Mouse (Mus musculus) layer of hippocampus, adult 11-12 months (tissue): ENCODE results near the gene Psmd12.
A peak's percentile ranks its signal among the peaks of the same experiment; 100 is the strongest.
"Not testable (repeated sequence)": the region's sequence is repeated elsewhere in the genome, so short reads cannot be mapped to it uniquely, and the experiment has no call there.

Source experiments
- DNase-seq: peaks from one replicate; pipeline ENCODE4 v3.0.0; 2022; ENCODE audit warnings: low spot score

The Psmd12 gene

DNA sequence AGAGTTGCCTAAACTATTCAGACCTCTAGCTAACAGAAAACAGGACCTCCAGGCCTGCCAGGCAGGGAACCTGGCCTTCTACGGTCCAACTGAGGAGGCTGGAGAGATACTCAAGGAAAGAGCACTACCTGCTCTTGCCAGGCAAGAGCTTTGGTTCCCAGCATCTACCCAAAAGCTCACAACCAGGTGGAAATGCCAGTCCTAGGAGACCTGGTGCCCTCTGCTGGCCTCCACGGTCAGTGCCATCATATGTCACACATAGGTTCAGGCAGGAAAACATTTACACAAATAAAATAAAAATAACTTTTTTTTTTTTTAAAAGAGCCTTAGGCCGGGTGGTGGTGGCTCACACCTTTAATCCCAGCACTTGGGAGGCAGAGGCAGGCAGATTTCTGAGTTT lies 16.8 kb upstream of the Psmd12 start:
- no peak for DNase-seq

DNA sequence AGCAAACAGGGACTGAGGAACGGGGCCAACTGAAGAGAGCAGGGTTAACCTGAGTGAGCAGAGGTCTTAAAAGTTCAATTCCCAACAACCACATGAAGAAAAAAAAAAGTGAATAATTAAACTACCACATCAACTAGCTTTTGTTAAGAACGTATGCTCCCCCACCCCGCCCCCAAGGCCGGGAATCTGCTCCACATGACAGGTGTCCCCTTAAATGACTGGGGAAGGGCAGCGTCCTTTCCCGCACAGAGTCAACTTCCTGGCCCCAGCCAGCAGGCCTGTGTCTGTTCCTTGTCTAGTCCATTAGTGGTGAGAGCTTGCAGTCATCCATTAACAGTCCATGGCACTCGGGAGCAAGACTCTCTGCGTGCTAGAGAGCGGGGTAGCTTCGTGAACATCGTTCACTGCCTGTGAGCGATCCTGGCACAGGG lies 16.0 kb upstream of the Psmd12 start:
- DNase-seq = no peak

DNA sequence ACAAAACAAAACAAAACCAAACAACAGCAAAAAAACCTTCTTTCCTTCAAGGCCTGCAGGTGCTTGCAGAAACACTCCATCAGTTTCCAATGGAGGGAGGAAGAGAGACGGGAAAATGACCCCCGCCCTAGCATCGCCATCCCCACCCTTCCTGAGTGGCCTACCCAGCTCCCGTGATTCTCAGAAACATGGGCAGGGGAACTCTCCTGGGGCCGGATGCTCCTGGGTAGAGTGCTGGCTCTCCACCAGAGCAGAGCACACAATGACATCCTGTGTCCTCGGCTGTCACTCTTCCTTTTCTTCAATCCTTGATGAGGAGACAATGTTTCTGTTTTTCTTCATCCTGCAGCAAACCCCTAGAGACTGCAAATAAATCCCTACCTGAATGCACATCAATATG lies 15.1 kb upstream of the Psmd12 start:
- no peak for DNase-seq

DNA sequence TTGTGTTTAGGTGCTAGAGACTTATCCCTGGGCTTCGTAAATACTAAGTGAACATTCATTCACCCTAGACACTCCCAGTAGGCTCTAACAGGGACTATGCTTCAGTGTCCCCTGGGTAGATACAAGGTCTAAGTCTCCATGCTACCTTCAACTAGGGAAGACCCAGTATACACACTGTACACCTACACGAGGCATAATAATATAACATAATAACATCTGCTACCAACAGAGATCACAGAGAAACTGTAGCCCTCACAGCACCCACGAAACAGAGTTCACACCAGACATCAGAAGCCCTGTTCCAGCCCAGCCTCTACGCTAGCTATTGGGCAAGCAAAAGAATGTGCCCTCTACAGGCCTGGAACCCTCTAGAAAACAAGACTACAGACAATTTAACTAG lies 14.2 kb upstream of the Psmd12 start:
- no peak for DNase-seq

DNA sequence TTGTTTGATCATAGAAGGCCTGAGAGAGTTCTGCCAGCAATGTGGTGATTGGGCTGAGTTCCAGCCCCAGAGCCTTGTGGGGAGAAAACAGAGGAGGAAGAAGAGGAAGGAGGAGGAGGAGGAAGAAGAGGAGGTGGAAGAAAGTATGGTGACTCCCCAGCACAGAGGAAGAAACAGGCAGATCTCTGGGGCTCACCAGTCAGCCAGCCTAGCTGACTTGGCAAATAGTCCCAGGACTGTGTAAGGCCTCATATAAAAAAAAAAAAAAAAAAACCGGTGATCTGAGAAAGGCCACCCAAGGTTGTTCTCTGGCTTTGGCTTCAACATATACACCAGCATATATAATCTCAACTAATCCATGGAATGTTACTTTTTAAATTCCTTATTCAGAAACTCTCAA lies 13.3 kb upstream of the Psmd12 start:
- no peak for DNase-seq

DNA sequence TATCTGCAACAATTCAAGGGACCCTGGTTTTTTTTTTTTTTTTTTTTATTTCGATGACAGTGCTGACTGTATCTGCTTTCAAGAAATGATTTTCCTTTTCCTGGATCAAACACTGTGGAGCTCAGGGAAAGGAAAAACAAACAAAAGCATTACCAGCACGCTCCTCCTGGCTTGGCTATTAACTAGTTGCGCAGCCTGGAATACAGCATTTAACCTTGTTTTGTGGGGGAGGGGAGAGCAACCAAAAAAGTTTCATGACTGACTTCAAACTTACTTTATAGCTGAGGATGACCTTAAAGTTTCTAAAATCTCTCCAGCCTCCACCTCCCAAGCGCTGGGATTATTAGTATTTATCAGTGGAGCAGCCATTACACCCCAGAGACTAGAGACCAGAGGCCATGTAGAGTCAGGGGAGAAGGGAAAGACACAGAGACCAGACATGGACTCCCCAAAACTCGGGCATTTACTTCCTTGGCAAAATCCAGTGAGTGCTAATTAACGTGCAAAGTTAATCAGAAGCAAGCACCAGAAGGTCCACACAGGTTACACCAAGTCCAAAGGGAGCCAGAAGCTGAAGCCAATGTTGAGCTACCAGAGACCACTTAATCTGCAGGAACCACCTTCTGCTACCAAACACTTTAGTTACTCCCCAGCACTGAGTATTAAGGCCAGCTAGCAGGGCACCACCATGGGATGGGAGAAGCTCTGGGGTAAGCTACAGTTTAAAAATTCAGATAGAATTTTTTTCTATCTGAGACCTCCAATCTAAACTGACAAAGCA lies 12.5 kb upstream of the Psmd12 start:
- DNase-seq = no peak

DNA sequence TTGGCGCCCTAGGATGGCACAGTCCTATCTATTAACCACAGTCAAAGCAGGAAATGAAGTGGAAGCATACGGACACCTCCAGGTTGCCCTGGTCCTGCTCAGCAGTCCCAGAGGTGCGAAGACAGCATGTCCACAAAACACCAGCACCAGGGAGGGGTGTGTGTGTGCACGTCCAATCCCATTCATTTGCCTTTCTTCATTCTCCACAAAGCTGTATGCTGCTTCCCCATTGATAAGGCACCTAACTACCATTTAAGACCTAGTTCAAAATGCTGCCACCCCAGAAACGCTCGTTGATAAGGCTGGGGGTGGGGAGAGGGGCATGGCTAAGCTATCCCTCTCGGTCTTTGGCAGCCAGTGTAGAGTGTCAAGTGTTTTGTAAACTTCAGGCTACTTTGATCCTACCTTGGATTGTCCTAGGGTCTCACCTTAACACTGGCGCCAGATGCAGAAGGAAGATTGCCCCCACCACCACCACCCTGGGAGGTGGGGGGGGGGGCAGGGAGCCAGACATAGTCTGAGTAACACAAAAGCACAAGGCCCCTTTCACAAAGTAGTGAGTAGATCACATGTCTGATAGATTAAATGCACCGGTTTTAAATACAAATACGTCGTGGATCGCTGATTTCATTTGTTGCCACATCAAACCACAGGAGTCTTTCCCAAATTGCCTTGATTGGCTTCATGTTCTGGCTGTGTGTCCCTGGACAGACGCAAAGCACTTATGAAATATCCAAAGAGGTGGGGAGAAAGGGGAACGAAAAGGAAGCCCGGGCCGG lies 10.8 kb upstream of the Psmd12 start:
- DNase-seq = no peak

DNA sequence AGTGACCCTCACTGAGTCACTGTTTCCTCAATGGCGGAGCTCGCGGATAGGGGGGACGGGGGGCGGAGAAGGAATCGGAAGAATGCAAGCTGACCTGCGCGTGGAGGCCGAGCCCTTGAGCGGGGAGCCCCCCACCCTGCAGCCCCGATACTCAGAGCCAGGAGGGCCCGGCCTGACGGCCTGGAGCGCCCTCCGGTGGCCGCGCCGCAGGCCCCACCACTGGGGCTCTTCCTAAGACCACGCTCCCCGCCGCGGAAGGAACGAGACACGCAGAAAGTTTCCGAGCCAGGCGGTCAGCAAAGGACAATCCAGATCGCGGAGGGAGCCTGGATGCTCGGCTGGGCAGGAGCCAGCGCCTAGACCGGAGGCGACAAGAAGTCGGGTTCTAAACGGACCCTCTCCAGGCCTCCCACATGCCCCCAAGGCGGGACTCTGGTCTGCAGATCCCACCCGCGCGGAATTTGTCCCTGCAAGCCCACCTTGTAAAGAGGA lies 10.2 kb upstream of the Psmd12 start:
- DNase-seq = peak; percentile 74

DNA sequence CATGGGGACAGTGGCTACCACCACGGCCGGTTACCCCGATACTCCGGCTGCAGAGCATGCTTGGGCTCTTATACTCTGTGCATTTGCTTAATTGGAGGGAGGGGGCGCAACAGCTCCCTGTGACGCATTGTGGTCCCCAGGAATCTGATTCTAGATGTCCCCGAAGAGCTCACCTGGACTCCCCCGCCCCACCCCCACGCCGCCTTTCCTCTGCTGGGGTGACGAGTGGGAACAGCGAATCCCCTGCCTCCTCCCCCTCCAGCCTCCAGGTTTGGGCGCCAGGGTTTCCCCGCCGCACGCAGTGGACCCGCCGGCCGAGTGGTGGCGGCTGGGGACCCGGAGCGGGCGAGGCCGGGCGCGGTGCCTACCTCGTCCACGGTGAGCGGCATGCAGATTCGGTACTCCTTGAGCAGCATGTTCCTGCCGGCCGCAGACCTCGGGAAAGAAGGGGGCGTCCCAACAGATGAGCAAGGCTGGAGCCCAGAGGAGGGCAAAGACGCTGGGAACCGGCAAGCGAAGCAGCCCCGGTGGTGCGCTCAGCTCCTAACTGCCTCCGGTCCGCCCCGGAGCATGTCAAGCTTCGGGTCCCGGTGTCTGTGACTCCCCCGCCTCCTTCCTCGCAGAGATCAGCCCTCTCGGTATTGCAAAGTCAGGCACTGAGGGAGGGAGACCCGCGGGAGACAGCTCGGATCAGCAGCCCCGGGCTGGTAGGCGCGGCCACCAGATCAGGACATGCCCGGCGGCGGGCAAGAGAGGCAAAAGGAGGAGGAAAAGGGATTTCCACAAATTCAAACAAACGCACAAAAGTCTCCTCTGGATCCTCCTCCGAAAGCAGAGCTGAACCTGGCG lies 9.5 kb upstream of the Psmd12 start:
- DNase-seq = peak; percentile 47

DNA sequence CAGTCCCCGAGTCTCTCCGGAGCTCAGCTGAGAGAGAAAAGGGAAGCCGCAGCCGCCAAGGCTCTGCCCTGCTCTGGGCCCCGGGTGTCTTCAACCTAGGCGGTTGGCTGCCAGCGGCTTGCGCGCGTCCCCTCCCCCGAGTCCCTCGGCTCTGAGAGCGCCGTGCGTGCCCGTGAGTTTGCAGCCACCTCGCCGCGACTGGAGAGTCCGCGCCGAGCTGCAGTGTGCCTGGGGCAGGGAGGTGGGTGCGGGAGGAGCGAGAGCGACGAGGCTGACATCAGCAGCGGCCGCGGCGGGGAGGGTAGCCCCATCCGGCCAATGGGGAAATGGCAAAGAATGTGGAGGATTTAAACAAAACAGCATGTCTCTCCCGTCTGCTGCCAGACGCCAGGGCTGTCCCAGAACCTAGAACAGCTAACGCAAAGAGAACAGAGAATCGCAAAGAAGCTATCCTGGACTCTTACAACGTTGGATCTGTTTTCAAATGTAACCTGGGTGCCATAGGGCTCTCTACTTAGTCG lies 8.7 kb upstream of the Psmd12 start, which contains the start of gene Pitpnc1:
Gene Pitpnc1 (minus strand): TSS at position 179 of the 521 bp plus-strand sequence.
- DNase-seq = peak; percentile 80

DNA sequence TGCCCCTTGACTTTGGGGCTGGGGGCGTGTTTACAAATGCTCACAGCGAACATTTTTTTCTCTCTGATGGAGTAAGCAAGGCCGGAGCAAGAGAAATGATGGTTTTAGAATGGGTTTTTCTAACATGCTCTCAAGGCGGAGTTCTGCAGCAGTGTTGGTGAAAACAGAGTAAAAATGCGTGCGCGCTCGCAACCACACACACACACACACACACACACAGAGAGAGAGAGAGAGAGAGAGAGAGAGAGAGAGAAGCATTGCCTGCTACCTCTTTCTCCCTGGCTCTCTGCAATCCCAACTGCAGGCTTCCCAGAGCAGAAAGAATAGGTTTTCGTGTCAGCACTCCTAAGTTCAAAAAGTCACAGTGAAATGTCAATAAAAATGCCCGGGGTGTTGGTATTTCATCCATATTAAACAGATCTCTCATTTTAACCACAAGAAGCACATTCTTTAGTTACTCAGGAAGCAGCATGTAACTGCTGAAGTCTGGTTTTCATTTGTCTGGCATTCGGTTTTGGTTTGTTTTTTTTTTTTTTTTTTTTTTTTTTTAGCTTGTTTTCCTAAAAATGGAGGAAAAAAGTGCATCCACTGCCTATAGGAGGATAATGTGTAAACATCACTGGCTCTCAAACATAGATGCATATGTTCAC lies 8.1 kb upstream of the Psmd12 start:
- DNase-seq = no peak

DNA sequence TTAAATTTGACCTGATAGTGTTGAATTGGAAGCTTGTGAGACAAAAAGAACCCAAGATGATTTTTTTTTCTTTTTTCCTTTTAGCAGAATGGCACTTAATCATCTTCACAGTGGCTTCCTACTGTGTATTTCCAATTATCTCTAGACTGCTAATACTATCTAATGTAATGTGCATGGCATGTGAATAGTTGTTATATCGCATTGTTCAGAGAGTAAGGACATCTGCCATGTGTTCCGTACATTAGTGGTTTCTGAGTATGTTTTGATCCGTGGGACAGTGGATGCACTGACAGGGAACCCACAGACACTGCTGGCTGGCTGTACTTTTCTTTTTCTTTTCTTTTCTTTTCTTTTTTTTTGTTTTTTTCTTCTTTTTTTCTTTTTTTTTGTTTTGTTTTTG lies 7.0 kb upstream of the Psmd12 start:
- no peak for DNase-seq

DNA sequence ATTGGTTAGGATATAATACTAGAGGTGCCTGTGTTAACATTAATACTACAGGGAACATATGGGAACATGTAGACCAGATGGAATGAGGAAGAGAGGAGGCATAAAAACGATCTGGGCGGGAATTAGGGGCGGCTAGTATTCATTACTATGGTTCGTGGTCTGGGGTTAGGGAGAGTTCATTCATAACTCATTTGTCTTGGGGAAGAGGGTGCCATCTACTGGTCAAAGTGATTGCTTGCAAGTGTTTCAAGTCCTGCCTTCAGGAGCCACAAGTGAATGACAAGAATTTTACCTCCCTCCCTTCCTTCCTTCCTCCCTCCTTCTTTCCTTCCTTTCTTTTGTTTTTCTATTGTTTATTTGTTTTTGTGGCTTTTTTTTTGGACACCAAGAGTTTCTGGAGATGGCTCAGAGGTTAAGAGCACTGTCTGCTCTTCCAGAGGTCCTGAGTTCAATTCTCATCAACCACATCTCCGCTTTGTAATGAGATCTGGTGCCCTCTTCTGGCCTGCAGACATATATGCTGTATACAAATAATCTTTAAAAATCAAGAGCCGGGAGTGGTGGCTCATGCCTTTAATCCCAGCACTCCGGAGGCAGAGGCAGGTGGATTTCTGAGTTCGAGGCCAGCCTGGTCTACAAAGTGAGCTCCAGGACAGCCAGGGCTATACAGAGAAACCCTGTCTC lies 6.0 kb upstream of the Psmd12 start:
- DNase-seq = peak; percentile 72

DNA sequence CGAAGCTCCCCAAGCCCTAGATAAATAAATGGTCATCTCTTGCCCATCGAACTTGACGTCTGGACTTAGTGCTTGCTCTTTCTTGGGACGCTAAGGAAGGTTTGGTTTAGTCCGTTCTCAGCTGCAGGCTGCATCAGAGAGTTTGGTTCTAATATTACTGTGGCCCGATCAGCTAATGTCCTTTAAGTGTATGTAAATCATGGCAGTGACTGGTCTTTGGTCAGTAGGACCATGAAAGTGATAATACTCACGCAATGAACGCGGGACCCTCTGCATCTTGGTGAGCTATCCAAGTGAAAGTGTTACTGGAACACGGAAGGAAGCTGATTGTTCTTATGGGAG lies 549 bp downstream of the Psmd12 start:
- DNase-seq = no peak

DNA sequence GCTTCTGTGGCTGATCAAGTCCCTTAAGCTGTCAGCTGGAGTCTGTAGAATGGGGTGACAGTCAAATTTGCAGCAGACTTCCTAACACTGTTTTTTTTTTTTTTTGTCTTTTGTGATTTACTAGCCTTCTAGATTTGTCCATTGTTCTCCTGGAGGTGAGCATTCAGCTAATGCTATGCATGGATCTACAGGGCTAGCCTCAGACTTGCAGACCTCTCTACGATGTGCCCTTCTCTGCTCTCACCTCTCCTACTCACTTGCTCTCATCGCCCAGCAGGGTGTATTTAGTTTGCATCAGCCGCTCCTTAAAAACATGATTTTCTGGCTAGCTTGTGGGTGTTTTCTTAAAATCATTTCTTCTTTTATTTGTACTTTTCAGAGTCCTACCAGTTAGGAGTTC lies 5.1 kb downstream of the Psmd12 start:
- DNase-seq = no peak

DNA sequence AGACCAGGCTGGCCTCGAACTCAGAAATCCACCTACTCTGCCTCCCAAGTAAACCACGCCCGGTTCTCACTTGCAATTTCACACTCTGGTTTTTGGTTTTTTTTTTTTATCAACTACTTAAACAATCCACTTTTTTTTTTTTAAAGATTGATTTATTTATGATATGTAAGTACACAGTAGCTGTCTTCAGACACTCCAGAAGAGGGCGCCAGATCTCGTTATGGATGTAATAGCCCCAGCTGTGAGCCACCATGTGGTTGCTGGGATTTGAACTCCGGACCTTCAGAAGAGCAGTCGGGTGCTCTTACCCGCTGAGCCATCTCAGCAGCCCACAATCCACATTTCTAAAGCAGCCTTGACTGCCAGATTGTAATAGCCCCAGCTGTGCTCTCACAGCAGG lies 23.5 kb downstream of the Psmd12 start:
- no peak for DNase-seq

DNA sequence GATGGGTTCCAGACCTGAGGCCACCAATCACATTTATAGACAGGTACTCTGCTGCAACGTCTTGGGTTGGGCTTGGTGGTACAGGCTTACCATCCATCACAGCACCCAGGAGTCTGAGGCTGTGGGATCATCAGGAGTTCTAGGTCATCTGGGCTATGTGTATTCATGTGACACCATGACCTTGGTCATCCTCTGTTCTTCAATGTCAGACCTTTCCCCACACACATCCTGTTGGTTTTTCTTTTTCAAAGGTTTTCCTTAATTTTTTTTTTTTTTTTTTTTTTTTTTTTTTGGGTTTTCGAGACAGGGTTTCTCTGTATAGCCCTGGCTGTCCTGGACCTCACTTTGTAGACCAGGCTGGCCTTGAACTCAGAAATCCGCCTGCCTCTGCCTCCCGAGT lies 25.1 kb downstream of the Psmd12 start:
- DNase-seq = not testable (repeated sequence)

DNA sequence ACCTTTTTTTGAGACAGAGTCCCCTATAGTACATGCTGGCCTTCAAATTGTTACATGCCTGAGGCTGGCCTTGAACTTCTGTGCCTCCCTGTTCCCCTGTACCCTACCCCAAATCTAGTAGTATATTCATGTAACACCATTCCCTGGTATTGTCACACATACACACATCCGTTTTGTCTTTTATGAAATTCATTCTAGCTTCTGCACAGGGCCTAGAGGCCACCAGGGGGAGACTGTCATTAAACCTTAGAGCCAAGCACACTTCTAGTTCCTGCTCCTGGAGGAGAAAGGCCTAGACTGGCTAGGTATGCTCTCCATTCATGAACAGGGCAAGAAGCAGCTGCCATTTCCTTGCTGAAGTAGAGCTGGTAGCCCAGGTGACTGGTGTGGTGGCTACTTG lies 27.0 kb downstream of the Psmd12 start:
- DNase-seq = no peak

DNA sequence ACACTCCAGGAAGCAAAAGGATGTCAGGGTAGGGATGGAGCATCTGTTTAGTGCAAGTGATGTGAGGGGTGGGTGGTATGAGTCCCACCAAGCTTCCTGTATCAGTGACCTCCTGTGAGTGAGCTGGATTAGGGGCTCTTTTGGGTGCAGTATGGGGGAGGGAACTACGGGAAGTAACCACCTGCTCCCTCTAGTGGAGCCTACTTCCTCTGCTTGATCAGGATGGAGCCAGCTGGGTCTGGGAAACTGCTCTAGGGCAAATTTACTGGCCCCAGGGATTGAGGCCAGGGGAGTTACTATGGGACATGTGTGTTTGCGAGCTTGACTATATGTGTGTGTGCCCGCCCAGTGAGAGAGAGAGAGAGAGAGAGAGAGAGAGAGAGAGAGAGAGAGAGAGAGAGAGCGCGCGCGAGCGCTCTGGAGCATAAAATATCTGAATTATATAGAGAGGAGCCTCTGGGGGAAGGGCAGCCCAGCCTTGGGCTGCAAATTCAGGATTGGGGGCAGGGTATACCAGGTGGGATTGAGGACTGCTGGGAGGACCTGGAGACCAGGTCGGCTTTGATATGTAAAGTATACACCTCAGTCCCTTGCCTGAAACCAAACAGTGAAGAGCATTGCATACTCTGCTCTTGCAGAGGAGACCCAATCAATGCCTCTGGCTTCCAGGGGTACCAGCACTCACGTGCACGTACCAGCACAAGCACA lies 30.5 kb downstream of the Psmd12 start:
- DNase-seq = peak; percentile 12
